Mouse (Mus musculus) E14TG2a.4 (cell line): Measurements from ENCODE around the gene Atp8a2.

Experiments used
- H3K27me3 ChIP-seq: 2 replicates; pipeline ENCODE4 v1.6.1; 2014; ENCODE audit warnings: low read length, control low read depth; ENCODE audit not compliant: insufficient read depth
- H3K36me3 ChIP-seq: 2 replicates; pipeline ENCODE4 v1.6.1; 2014; ENCODE audit warnings: low read length, control low read depth; ENCODE audit not compliant: insufficient read depth
- H3K4me1 ChIP-seq: replicated peaks from 2 replicates; pipeline ENCODE4 v1.6.1; 2014; ENCODE audit warnings: low read depth, low read length, control low read depth
- H3K4me3 ChIP-seq: replicated peaks from 2 replicates; pipeline ENCODE4 v1.5.1; 2014; ENCODE audit warnings: mild to moderate bottlenecking, low read length
- H3K9me3 ChIP-seq: 2 replicates; pipeline ENCODE4 v1.6.1; 2014; ENCODE audit warnings: low read length, control low read depth
- CTCF ChIP-seq: conservative IDR thresholded peaks from 2 replicates; pipeline ENCODE4 v1.5.1; 2014; ENCODE audit warnings: low read length
- NANOG ChIP-seq: IDR thresholded peaks from 2 replicates; pipeline ENCODE4 v1.6.1; 2014; ENCODE audit warnings: borderline replicate concordance, low read length, mixed read lengths
- POU5F1 ChIP-seq: IDR thresholded peaks from 2 replicates; pipeline ENCODE4 v1.6.1; 2014; ENCODE audit warnings: low read length, borderline replicate concordance

Atp8a2 gene

GRCm38 (mm10) chr14:59806910-59807309 lies 390.1 kb downstream of the Atp8a2 start:
- H3K36me3 ChIP-seq: no peaks in the 10 kb centered on the region
- H3K4me3 ChIP-seq: 0 out of 2 replicates have a peak overlapping the region, but pooled peaks have one; percentile 20
- no peaks in the 10 kb centered on the region for H3K27me3 ChIP-seq
- peaks cover 42% of the 10 kb centered on the region for H3K4me1 ChIP-seq
- TF ChIP-seq NANOG (no peak), POU5F1 (no peak), CTCF (no peak)
- H3K9me3 ChIP-seq: peaks cover 6% of the 10 kb centered on the region; the same call in 1 of the 2 replicates

GRCm38 (mm10) chr14:59806159-59806558 lies 390.8 kb downstream of the Atp8a2 start:
- Histone ChIP-seq H3K4me3 (no peak overlapping the region), H3K36me3 (no peaks in the 10 kb centered on the region)

GRCm38 (mm10) chr14:59805683-59806082 lies 391.3 kb downstream of the Atp8a2 start:
- H3K36me3 ChIP-seq: no peaks in the 10 kb centered on the region
- no peaks in the 10 kb centered on the region for H3K27me3 ChIP-seq
- H3K9me3 ChIP-seq: peaks cover 6% of the 10 kb centered on the region; the same call in 1 of the 2 replicates
- H3K4me3 ChIP-seq: no peak overlapping the region
- TF ChIP-seq NANOG (no peak), POU5F1 (no peak), CTCF (no peak)
- peaks cover 42% of the 10 kb centered on the region for H3K4me1 ChIP-seq

More at GRCm38 (mm10) chr14:59806159-59806558, 390.8 kb downstream of the Atp8a2 start:
- no peak for TF ChIP-seq CTCF
- TF ChIP-seq NANOG: no peak
- H3K9me3 ChIP-seq: peaks cover 6% of the 10 kb centered on the region; the same call in 1 of the 2 replicates
- H3K27me3 ChIP-seq: no peaks in the 10 kb centered on the region
- H3K4me1 ChIP-seq: peaks cover 42% of the 10 kb centered on the region

- peaks cover 6% of the 10 kb centered on the region; the same call in 1 of the 2 replicates for H3K9me3 ChIP-seq
- H3K27me3 ChIP-seq: no peaks in the 10 kb centered on the region
- H3K36me3 ChIP-seq: no peaks in the 10 kb centered on the region
- TF ChIP-seq POU5F1: no peak
- TF ChIP-seq NANOG: no peak
- no peak for TF ChIP-seq CTCF
- H3K4me1 ChIP-seq: peaks cover 20% of the 10 kb centered on the region
- no peak overlapping the region for H3K4me3 ChIP-seq
Observed at GRCm38 (mm10) chr14:59801961-59802599, 394.9 kb downstream of the Atp8a2 start.

GRCm38 (mm10) chr14:59799511-59799910 lies 397.5 kb downstream of the Atp8a2 start:
- Histone ChIP-seq H3K4me3 (no peak overlapping the region), H3K4me1 (peaks cover 6% of the 10 kb centered on the region), H3K27me3 (no peaks in the 10 kb centered on the region; the same call in 1 of the 2 replicates), H3K9me3 (peaks cover 6% of the 10 kb centered on the region; the same call in 1 of the 2 replicates), H3K36me3 (no peaks in the 10 kb centered on the region)
- TF ChIP-seq CTCF: no peak
- no peak for TF ChIP-seq NANOG
- TF ChIP-seq POU5F1: no peak

GRCm38 (mm10) chr14:59793841-59794240 lies 403.1 kb downstream of the Atp8a2 start:
- TF ChIP-seq NANOG (peak; percentile 96), POU5F1 (no peak)
- Histone ChIP-seq H3K36me3 (no peaks in the 10 kb centered on the region), H3K4me3 (no peak overlapping the region), H3K4me1 (peaks cover 21% of the 10 kb centered on the region), H3K27me3 (peaks cover 6% of the 10 kb centered on the region; the same call in 1 of the 2 replicates), H3K9me3 (no peaks in the 10 kb centered on the region)

- no peaks in the 10 kb centered on the region for H3K27me3 ChIP-seq
- TF ChIP-seq POU5F1 (no peak), NANOG (no peak), CTCF (no peak)
- peaks cover 8% of the 10 kb centered on the region for H3K9me3 ChIP-seq
- no peaks in the 10 kb centered on the region for H3K4me1 ChIP-seq
- no peaks in the 10 kb centered on the region for H3K36me3 ChIP-seq
- H3K4me3 ChIP-seq: no peak overlapping the region
Observed at GRCm38 (mm10) chr14:59783348-59784341, 413.3 kb downstream of the Atp8a2 start.

- Histone ChIP-seq H3K36me3 (no peaks in the 10 kb centered on the region), H3K4me3 (no peak overlapping the region), H3K9me3 (peaks cover 16% of the 10 kb centered on the region), H3K4me1 (no peaks in the 10 kb centered on the region), H3K27me3 (no peaks in the 10 kb centered on the region)
- TF ChIP-seq CTCF (no peak), POU5F1 (no peak), NANOG (no peak)
Observed at GRCm38 (mm10) chr14:59780391-59780790, 416.6 kb downstream of the Atp8a2 start.
